Mouse (Mus musculus) megakaryocyte, embryonic 14.5 days (primary cell): ENCODE measurements around the gene H2-Q1.

Source experiments
- FLI1 ChIP-seq: IDR thresholded peaks from 2 replicates; pipeline ENCODE4 v1.6.1; 2012; ENCODE audit warnings: low read length, inconsistent platforms, mixed read lengths
- GATA1 ChIP-seq: IDR thresholded peaks from 3 replicates; pipeline ENCODE4 v1.6.1; 2012; ENCODE audit warnings: mixed read lengths, low read length, inconsistent platforms, borderline replicate concordance

GRCm38 (mm10) chr17:35357086-35357485 lies 36.9 kb downstream of the H2-Q1 start:
- TF ChIP-seq GATA1 (no peak), FLI1 (no peak)
